20 mouse cellular contexts compared by ENCODE assay signal in genomic region chr11:103046286-103046685, GRCm38 (mm10). TPM values are rescaled to one million over a fixed set of nuclear protein-coding genes. Genes with fewer than 3 reads are reported as not detected.
DNase-seq lines count a peak whose midpoint lies in the region; ATAC-seq and TF ChIP-seq lines count a peak whose summit lies in the region.
"Had no signal": no experiment of that assay in that cellular context is flagged by ENCODE, and none has a peak within 500 bp of the region (broad histone marks: within the 10 kb centered on the region; RNA-seq: fewer than 3 reads in every experiment).

No protein-coding gene starts in this region.

- peaks cover 7% of the 10 kb centered on the region; the same call in 1 of the 2 replicates for H3K36me3 ChIP-seq in lung, postnatal 0 days (ENCODE audit: insufficient read depth, low read length)

- TF ChIP-seq POLR2A in lung, adult 2 months (IDR thresholded peaks at IDR 0.05; ENCODE audit: borderline replicate concordance, extremely low read depth, low read depth, low read length), result no peak

- no peak overlapping the region for H3K4me3 ChIP-seq in lung, postnatal 0 days (ENCODE audit: low read depth, low read length)
- no peak overlapping the region for H3K4me3 ChIP-seq in lung, adult 2 months (replicated peaks; ENCODE audit: extremely low read depth, low read depth, low read length)
- H3K4me3 ChIP-seq: embryonic facial prominence, embryonic 10.5 days; forebrain, embryonic 13.5 days; heart, adult 2 months; heart, embryonic 15.5 days; hindbrain, embryonic 13.5 days had no signal

- peak; percentile 27; the same call in 1 of the 2 replicates for ATAC-seq in lung, postnatal 0 days
- ATAC-seq: forebrain, embryonic 13.5 days; forebrain, postnatal 0 days; hindbrain, postnatal 0 days had no signal

- H3K27me3 ChIP-seq in lung, postnatal 0 days (replicated peaks; ENCODE audit: insufficient read depth, low read length), result no peaks in the 10 kb centered on the region
- H3K27me3 ChIP-seq: forebrain, embryonic 13.5 days; heart, embryonic 15.5 days; hindbrain, embryonic 13.5 days had no signal

- peak; percentile 9 for DNase-seq in embryo, embryonic 10.5 days (ENCODE audit: low spot score)
- no peak for DNase-seq in embryo, embryonic 9.5 days (ENCODE audit: extremely low spot score)
- no peak for DNase-seq in lung, postnatal 0 days (ENCODE audit: low spot score)
- no peak for DNase-seq in lung, adult 2 months
- peak; percentile 24 for DNase-seq in R1 (ENCODE audit: low read depth, low spot score)
- DNase-seq in kidney, postnatal 25 days, result no peak
- no peak for DNase-seq in adrenal gland, postnatal 14 days
- DNase-seq: adrenal gland, postnatal 10 days; cerebellum, adult 2 months; cerebellum, postnatal 10 days; forebrain, postnatal 0 days; gastrocnemius, postnatal 14 days; heart, adult 2 months; heart, postnatal 14 days had no signal

- H3K4me2 ChIP-seq in lung, postnatal 0 days (replicated peaks; ENCODE audit: low read depth, low read length), result no peak overlapping the region
- H3K4me2 ChIP-seq: forebrain, embryonic 13.5 days; heart, embryonic 11.5 days; heart, embryonic 15.5 days; hindbrain, embryonic 13.5 days had no signal

- H3K9ac ChIP-seq in lung, postnatal 0 days (replicated peaks; ENCODE audit: low read depth), result no peak overlapping the region
- H3K9ac ChIP-seq: forebrain, embryonic 13.5 days; forebrain, postnatal 0 days; heart, embryonic 15.5 days; hindbrain, embryonic 13.5 days had no signal

- TF ChIP-seq EP300 in lung, postnatal 0 days (IDR thresholded peaks at IDR 0.05), result no peak

- TF ChIP-seq CTCF in lung, postnatal 0 days (IDR thresholded peaks at IDR 0.05), result no peak
- TF ChIP-seq CTCF in lung, adult 2 months (IDR thresholded peaks at IDR 0.05; ENCODE audit: insufficient read depth, low read length), result no peak

- 56% methylated on average over 8 of the region's 8 CpGs for WGBS in lung, postnatal 0 days
- WGBS in lung, adult 2 months, result 59% methylated on average over 8 of the region's 8 CpGs

- H3K9me3 ChIP-seq in lung, postnatal 0 days (ENCODE audit: low read length), result no peaks in the 10 kb centered on the region
- H3K9me3 ChIP-seq: embryonic facial prominence, embryonic 10.5 days; forebrain, embryonic 13.5 days; heart, embryonic 15.5 days; hindbrain, embryonic 13.5 days had no signal

- no peak overlapping the region for H3K27ac ChIP-seq in lung, postnatal 0 days (ENCODE audit: low read length)
- H3K27ac ChIP-seq: embryonic facial prominence, embryonic 10.5 days; forebrain, embryonic 13.5 days; heart, adult 2 months; heart, embryonic 15.5 days; hindbrain, embryonic 13.5 days; hindbrain, postnatal 0 days had no signal

- no peaks in the 10 kb centered on the region for H3K4me1 ChIP-seq in lung, postnatal 0 days (ENCODE audit: insufficient read depth, low read depth, low read length)
- peaks cover 5% of the 10 kb centered on the region for H3K4me1 ChIP-seq in lung, adult 2 months (ENCODE audit: control insufficient read depth, insufficient read depth, low read length)
- H3K4me1 ChIP-seq: embryonic facial prominence, embryonic 10.5 days; forebrain, embryonic 13.5 days had no signal

RNA-seq across cellular contexts. Expression of gene Dcakd, which starts 18.2 kb away (rescaled TPM):
- polyA plus RNA-seq in lung, postnatal 0 days (2015; fragmentation: Nextera tagmentation; extraction: Ambion mirVana), result 43.5 and 51.1 TPM in 2 replicates
- 54.4 and 58.2 TPM in 2 replicates for polyA plus RNA-seq in lung, adult 2 months (2012; rRNA removed)
- 65.0 and 66.3 TPM in 2 replicates for total RNA-seq in adrenal gland, postnatal 14 days (2021)

RNA-seq across cellular contexts. Expression of gene Nmt1, which starts 18.3 kb away (rescaled TPM):
- polyA plus RNA-seq in lung, postnatal 0 days (2015; fragmentation: Nextera tagmentation; extraction: Ambion mirVana), result 50.5 and 52.1 TPM in 2 replicates
- polyA plus RNA-seq in lung, adult 2 months (2012; rRNA removed), result 24.0 and 32.2 TPM in 2 replicates
- 88.8 and 93.1 TPM in 2 replicates for total RNA-seq in adrenal gland, postnatal 14 days (2021)

RNA-seq across cellular contexts. Expression of gene Plcd3, which starts 55.2 kb away (rescaled TPM):
- 3.7 and 3.8 TPM in 2 replicates for polyA plus RNA-seq in lung, postnatal 0 days (2015; fragmentation: Nextera tagmentation; extraction: Ambion mirVana)
- 11.0 and 17.2 TPM in 2 replicates for polyA plus RNA-seq in lung, adult 2 months (2012; rRNA removed)
- total RNA-seq in adrenal gland, postnatal 14 days (2021), result 9.3 and 11.2 TPM in 2 replicates

RNA-seq across cellular contexts. Expression of gene Acbd4, which starts 55.2 kb away (rescaled TPM):
- 28.8 and 34.5 TPM in 2 replicates for polyA plus RNA-seq in lung, postnatal 0 days (2015; fragmentation: Nextera tagmentation; extraction: Ambion mirVana)
- 41.1 and 46.5 TPM in 2 replicates for polyA plus RNA-seq in lung, adult 2 months (2012; rRNA removed)
- 77.8 and 84.9 TPM in 2 replicates for total RNA-seq in adrenal gland, postnatal 14 days (2021)

Comparison
In these comparisons a context has a peak if more than half of its experiments do, and no peak if none do; other contexts are left out.
1. DNase-seq: peak in embryo, embryonic 10.5 days (single experiment) and R1 (single experiment); none in embryo, embryonic 9.5 days (single experiment), lung, postnatal 0 days (single experiment), lung, adult 2 months (single experiment), kidney, postnatal 25 days (0 of 2) and adrenal gland, postnatal 14 days (single experiment).